Mouse (Mus musculus): ENCODE measurements around the gene Upf3a.
"Not testable (repeated sequence)": the region's sequence is repeated elsewhere in the genome, so short reads cannot be mapped to it uniquely, and the experiment has no call there.

Gene Upf3a

GRCm38 (mm10) chr8:13785250-13785763 is at the start of gene Upf3a:
TSS of gene Upf3a (plus strand) at chr8:13785615.
- DNase-seq (ENCODE audit: low read depth, low spot score), result peak; percentile 87

GRCm38 (mm10) chr8:13740323-13740770 is 45.1 kb upstream of the Upf3a start:
- no peak for DNase-seq (ENCODE audit: low read depth, low spot score)

- DNase-seq (ENCODE audit: low read depth, low spot score), result no peak
These were observed 44.4 kb upstream of the Upf3a start for GRCm38 (mm10) chr8:13740817-13741613.

- not testable (repeated sequence) for DNase-seq (ENCODE audit: low read depth, low spot score)
These were observed 39.2 kb upstream of the Upf3a start for GRCm38 (mm10) chr8:13746212-13746611.

- no peak for DNase-seq (ENCODE audit: low read depth, low spot score)
These were observed 37.8 kb upstream of the Upf3a start for GRCm38 (mm10) chr8:13747626-13748025.

- DNase-seq (ENCODE audit: low read depth, low spot score), result peak; percentile 59
These were observed 31.7 kb upstream of the Upf3a start for GRCm38 (mm10) chr8:13753680-13754079.

- no peak for DNase-seq (ENCODE audit: low read depth, low spot score)
These were observed 28.9 kb upstream of the Upf3a start for GRCm38 (mm10) chr8:13756480-13756879.

- peak; percentile 79 for DNase-seq (ENCODE audit: low read depth, low spot score)
These were observed 28.2 kb upstream of the Upf3a start, which contains the start of gene Cdc16 for GRCm38 (mm10) chr8:13756982-13757804. TSS of gene Cdc16 (plus strand) at chr8:13757676.

- DNase-seq (ENCODE audit: low read depth, low spot score), result no peak
These were observed 27.3 kb upstream of the Upf3a start for GRCm38 (mm10) chr8:13757805-13758727.

- no peak for DNase-seq (ENCODE audit: low read depth, low spot score)
These were observed 16.2 kb upstream of the Upf3a start for GRCm38 (mm10) chr8:13769206-13769605.

- no peak for DNase-seq (ENCODE audit: low read depth, low spot score)
These were observed 4.9 kb upstream of the Upf3a start for GRCm38 (mm10) chr8:13780536-13780935.

GRCm38 (mm10) chr8:13785764-13786299 is 417 bp downstream of the Upf3a start:
- DNase-seq (ENCODE audit: low read depth, low spot score), result peak; percentile 96

- DNase-seq (ENCODE audit: low read depth, low spot score), result no peak
These were observed 4.2 kb downstream of the Upf3a start for GRCm38 (mm10) chr8:13789606-13790005.

GRCm38 (mm10) chr8:13793097-13793745 is 7.8 kb downstream of the Upf3a start:
- DNase-seq (ENCODE audit: low read depth, low spot score), result no peak

- no peak for DNase-seq (ENCODE audit: low read depth, low spot score)
These were observed 8.3 kb downstream of the Upf3a start for GRCm38 (mm10) chr8:13793746-13794101.

GRCm38 (mm10) chr8:13797676-13798075 is 12.3 kb downstream of the Upf3a start:
- no peak for DNase-seq (ENCODE audit: low read depth, low spot score)

GRCm38 (mm10) chr8:13799566-13799965 is 14.2 kb downstream of the Upf3a start:
- DNase-seq (ENCODE audit: low read depth, low spot score), result no peak

- DNase-seq (ENCODE audit: low read depth, low spot score), result no peak
These were observed 43.3 kb downstream of the Upf3a start for GRCm38 (mm10) chr8:13828598-13829172.

- DNase-seq (ENCODE audit: low read depth, low spot score), result not testable (repeated sequence)
These were observed 52.9 kb downstream of the Upf3a start, which contains the start of gene AF366264 for GRCm38 (mm10) chr8:13838289-13838688. TSS of gene AF366264 (minus strand) at chr8:13838389.

GRCm38 (mm10) chr8:13843286-13843685 is 57.9 kb downstream of the Upf3a start:
- DNase-seq (ENCODE audit: low read depth, low spot score), result not testable (repeated sequence)

Data from retina, adult 2 months (tissue).